ENCODE assay signal across 9 mouse cellular contexts in the genomic region with DNA sequence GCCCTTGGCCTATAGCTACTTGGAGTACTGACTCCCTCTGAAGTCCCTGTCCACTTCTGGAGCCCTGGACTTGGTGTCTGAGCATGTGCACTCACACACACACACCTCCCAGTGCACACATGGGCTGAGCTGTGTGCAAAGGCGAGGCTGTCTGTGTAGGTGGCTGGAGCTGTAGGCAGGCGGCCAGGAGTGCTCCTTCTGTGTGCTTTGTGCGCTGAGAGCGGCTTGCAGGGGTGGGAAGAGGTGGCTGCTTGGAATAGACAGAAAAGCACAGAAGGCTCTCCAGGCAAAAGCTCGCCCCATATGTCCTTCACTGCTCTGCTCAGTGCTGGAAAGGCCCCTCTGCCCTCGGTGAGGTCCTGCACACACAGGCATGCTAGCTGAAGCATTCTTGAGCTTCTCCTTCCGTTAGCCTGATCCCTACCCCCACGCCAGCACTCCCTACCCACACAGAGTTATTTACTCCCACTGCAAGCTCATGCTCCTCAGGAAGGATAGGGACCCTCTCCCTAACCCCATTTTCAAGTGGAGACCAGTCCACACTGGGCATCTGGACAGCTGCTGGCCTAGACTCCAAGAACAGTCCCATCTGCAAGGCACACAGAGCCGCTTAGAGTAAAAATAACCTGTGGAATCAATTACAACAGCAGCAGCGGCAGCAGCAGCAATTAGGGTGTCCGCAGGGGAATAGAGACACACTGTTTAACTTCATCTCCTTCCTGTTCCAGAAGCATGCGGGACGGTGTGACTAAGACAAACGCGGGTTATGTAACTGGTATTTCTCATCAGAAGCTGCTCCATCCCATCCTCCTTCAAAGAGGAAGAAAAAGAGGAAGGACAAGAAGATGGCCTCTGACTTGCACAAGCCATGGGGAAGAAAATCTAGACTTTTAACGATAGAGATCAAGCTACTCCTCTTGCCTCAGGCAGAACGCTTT. TPM values are rescaled to one million over a fixed set of nuclear protein-coding genes. Genes with fewer than 3 reads are reported as not detected.
DNase-seq lines count a peak whose midpoint lies in the region; ATAC-seq and TF ChIP-seq lines count a peak whose summit lies in the region.
"Had no signal": no experiment of that assay in that cellular context is flagged by ENCODE, and none has a peak within 500 bp of the region (broad histone marks: within the 10 kb centered on the region; RNA-seq: fewer than 3 reads in every experiment).

No protein-coding gene starts in this region.

- no peak overlapping the region for H3K27ac ChIP-seq in kidney, adult 2 months (ENCODE audit: insufficient read depth, low read depth, low read length)
- peak overlapping the region; percentile 14; the same call in 1 of the 2 replicates for H3K27ac ChIP-seq in hindbrain, embryonic 15.5 days (replicated peaks)
- H3K27ac ChIP-seq in limb, embryonic 10.5 days = peak overlapping the region; percentile 83

- ATAC-seq in hindbrain, embryonic 15.5 days (ENCODE audit: low FRiP score, low read depth) = 0 out of 2 replicates have a peak, but pooled peaks have one; percentile 23
- ATAC-seq in monocyte, adult 5-6 weeks (replicated peaks; ENCODE audit: insufficient number of reproducible peaks, low FRiP score, low TSS enrichment, poor library complexity, severe bottlenecking) = peak; percentile 90

- DNase-seq in kidney, adult 2 months = peak; percentile 27
- DNase-seq in kidney, postnatal 14 days = no peak
- DNase-seq in frontal cortex, adult 2 months (ENCODE audit: extremely low spot score in 1 of 2, low spot score in 1 of 2) = peak; percentile 86 to 91
- DNase-seq in limb, embryonic 10.5 days (ENCODE audit: low spot score) = peak; percentile 63
- DNase-seq in thymus, postnatal 36 days = no peak
- DNase-seq in c-Kit-positive CD71-positive TER-119-positive erythroid progenitor cells, embryonic 14.5 days (ENCODE audit: low spot score) = no peak

- no peak for TF ChIP-seq POLR2A in kidney, adult 2 months (IDR thresholded peaks at IDR 0.05; ENCODE audit: low read depth, low read length)

- no peaks in the 10 kb centered on the region for H3K27me3 ChIP-seq in kidney, adult 2 months (replicated peaks; ENCODE audit: control insufficient read depth, insufficient read depth, low read length)
- H3K27me3 ChIP-seq in hindbrain, embryonic 15.5 days = no peaks in the 10 kb centered on the region
- no peaks in the 10 kb centered on the region for H3K27me3 ChIP-seq in limb, embryonic 10.5 days (ENCODE audit: low read depth, poor library complexity, severe bottlenecking)

- H3K4me2 ChIP-seq in hindbrain, embryonic 15.5 days = no peak overlapping the region

- WGBS in kidney, adult 2 months = 55% methylated on average over 17 of the region's 17 CpGs
- WGBS in hindbrain, embryonic 15.5 days = 53% methylated on average over 17 of the region's 17 CpGs
- 36% methylated on average over 17 of the region's 17 CpGs for WGBS in limb, embryonic 10.5 days

- H3K4me3 ChIP-seq in kidney, adult 2 months (ENCODE audit: insufficient read depth, low read depth, low read length) = no peak overlapping the region
- no peak overlapping the region for H3K4me3 ChIP-seq in hindbrain, embryonic 15.5 days
- peak overlapping the region; percentile 12 for H3K4me3 ChIP-seq in limb, embryonic 10.5 days

- no peaks in the 10 kb centered on the region for H3K9me3 ChIP-seq in hindbrain, embryonic 15.5 days
- no peaks in the 10 kb centered on the region for H3K9me3 ChIP-seq in limb, embryonic 10.5 days (replicated peaks)
- H3K9me3 ChIP-seq: G1E had no signal

- no peaks in the 10 kb centered on the region for H3K36me3 ChIP-seq in kidney, adult 2 months (ENCODE audit: control insufficient read depth, insufficient read depth, low read length)
- no peaks in the 10 kb centered on the region for H3K36me3 ChIP-seq in hindbrain, embryonic 15.5 days
- H3K36me3 ChIP-seq in limb, embryonic 10.5 days = no peaks in the 10 kb centered on the region
- H3K36me3 ChIP-seq: G1E had no signal

- no peak overlapping the region for H3K9ac ChIP-seq in hindbrain, embryonic 15.5 days

- H3K4me1 ChIP-seq in kidney, adult 2 months (ENCODE audit: control insufficient read depth, insufficient read depth, low read length) = peaks cover 8% of the 10 kb centered on the region
- peaks cover 20% of the 10 kb centered on the region for H3K4me1 ChIP-seq in hindbrain, embryonic 15.5 days (replicated peaks)
- H3K4me1 ChIP-seq in limb, embryonic 10.5 days = peaks cover 51% of the 10 kb centered on the region

- no peak for TF ChIP-seq CTCF in kidney, adult 2 months (conservative IDR thresholded peaks at IDR 0.05; ENCODE audit: insufficient read depth, insufficient read length, low read depth, low read length)

RNA-seq across cellular contexts. Expression of a gene that starts 22.4 kb away (rescaled TPM):
- polyA plus RNA-seq in kidney, adult 2 months (2012; rRNA removed) = 33.5 and 37.0 TPM in 2 replicates
- polyA plus RNA-seq in frontal cortex, adult 2 months (2012; rRNA removed) = 29.5 and 33.5 TPM in 2 replicates
- 9.6 and 10.6 TPM in 2 replicates for polyA plus RNA-seq in hindbrain, embryonic 15.5 days (2015; fragmentation: Nextera tagmentation; extraction: Ambion mirVana)
- 27.1 and 27.7 TPM in 2 replicates for polyA plus RNA-seq in limb, embryonic 10.5 days (2016; fragmentation: Nextera tagmentation; extraction: Ambion mirVana)
- 52.0 to 121 TPM (median 56.1 TPM) in 3 replicates for total RNA-seq in monocyte, adult 5-6 weeks (2017)

Comparison
In these comparisons a context has a peak if more than half of its experiments do, and no peak if none do; other contexts are left out.
1. DNase-seq: peak in kidney, adult 2 months (single experiment), frontal cortex, adult 2 months (2 of 2) and limb, embryonic 10.5 days (single experiment); none in kidney, postnatal 14 days (single experiment), thymus, postnatal 36 days (0 of 2) and c-Kit-positive CD71-positive TER-119-positive erythroid progenitor cells, embryonic 14.5 days (single experiment).